Mouse (Mus musculus): Measurements from ENCODE around the gene Iffo2. TPM values are rescaled to one million over a fixed set of nuclear protein-coding genes. Genes with fewer than 3 reads are reported as not detected.
"Not testable (repeated sequence)": the region's sequence is repeated elsewhere in the genome, so short reads cannot be mapped to it uniquely, and the experiment has no call there.

Gene Iffo2
- 14.8 and 18.1 TPM in 2 replicates for total RNA-seq (2014; rRNA removed)
- polyA plus RNA-seq (2015; fragmentation: Nextera tagmentation; extraction: Ambion mirVana): 4.3 and 5.8 TPM in 2 replicates

- H3K9ac ChIP-seq (replicated peaks; ENCODE audit: low read length, poor library complexity, severe bottlenecking); DNase-seq (ENCODE audit: low spot score); ATAC-seq (ENCODE audit: low FRiP score); H3K4me1 ChIP-seq (ENCODE audit: insufficient read depth, low read length); H3K27me3 ChIP-seq (ENCODE audit: insufficient read depth, low read length); H3K9me3 ChIP-seq (ENCODE audit: low read length); H3K27ac ChIP-seq (ENCODE audit: low read depth, low read length); H3K4me3 ChIP-seq (ENCODE audit: low read depth, low read length); H3K4me2 ChIP-seq (ENCODE audit: low read depth, low read length, poor library complexity, severe bottlenecking); H3K36me3 ChIP-seq (ENCODE audit: insufficient read depth, low read length): not testable (repeated sequence)
- WGBS: 85% methylated on average over 5 of the region's 5 CpGs
Measured at GRCm38 (mm10) chr4:139530248-139530647, at the start of gene Iffo2. TSS of gene Iffo2 (plus strand) at chr4:139530548.

GRCm38 (mm10) chr4:139481400-139481799, 48.9 kb upstream of the Iffo2 start:
- Histone ChIP-seq H3K27ac (ENCODE audit: low read depth, low read length) (no peak overlapping the region), H3K4me2 (ENCODE audit: low read depth, low read length, poor library complexity, severe bottlenecking) (no peak overlapping the region), H3K27me3 (ENCODE audit: insufficient read depth, low read length) (no peaks in the 10 kb centered on the region), H3K4me3 (ENCODE audit: low read depth, low read length) (no peak overlapping the region), H3K9me3 (ENCODE audit: low read length) (no peaks in the 10 kb centered on the region), H3K9ac (replicated peaks; ENCODE audit: low read length, poor library complexity, severe bottlenecking) (no peak overlapping the region), H3K4me1 (ENCODE audit: insufficient read depth, low read length) (no peaks in the 10 kb centered on the region), H3K36me3 (ENCODE audit: insufficient read depth, low read length) (peaks cover 92% of the 10 kb centered on the region)
- DNase-seq (ENCODE audit: low spot score) (no peak), ATAC-seq (ENCODE audit: low FRiP score) (no peak)
- TF ChIP-seq CTCF (IDR thresholded peaks at IDR 0.05): no peak
- WGBS: 88% methylated on average over 1 of the region's 1 CpGs

GRCm38 (mm10) chr4:139483461-139484105, 46.8 kb upstream of the Iffo2 start:
- no peaks in the 10 kb centered on the region for H3K27me3 ChIP-seq (ENCODE audit: insufficient read depth, low read length)
- peaks cover 91% of the 10 kb centered on the region for H3K36me3 ChIP-seq (ENCODE audit: insufficient read depth, low read length)
- DNase-seq (ENCODE audit: low spot score) (no peak), ATAC-seq (ENCODE audit: low FRiP score) (no peak)
- H3K4me1 ChIP-seq (ENCODE audit: insufficient read depth, low read length): no peaks in the 10 kb centered on the region
- no peaks in the 10 kb centered on the region for H3K9me3 ChIP-seq (ENCODE audit: low read length)
- 89% methylated on average over 8 of the region's 8 CpGs for WGBS
- no peak for TF ChIP-seq CTCF (IDR thresholded peaks at IDR 0.05)
- no peak overlapping the region for H3K4me2 ChIP-seq (ENCODE audit: low read depth, low read length, poor library complexity, severe bottlenecking)
- H3K27ac ChIP-seq (ENCODE audit: low read depth, low read length): no peak overlapping the region
- no peak overlapping the region for H3K9ac ChIP-seq (replicated peaks; ENCODE audit: low read length, poor library complexity, severe bottlenecking)
- H3K4me3 ChIP-seq (ENCODE audit: low read depth, low read length): no peak overlapping the region

GRCm38 (mm10) chr4:139484496-139484895, 45.9 kb upstream of the Iffo2 start:
- H3K27me3 ChIP-seq (ENCODE audit: insufficient read depth, low read length): no peaks in the 10 kb centered on the region
- DNase-seq (ENCODE audit: low spot score): no peak
- H3K4me3 ChIP-seq (ENCODE audit: low read depth, low read length): no peak overlapping the region
- H3K9ac ChIP-seq (replicated peaks; ENCODE audit: low read length, poor library complexity, severe bottlenecking): no peak overlapping the region
- H3K4me1 ChIP-seq (ENCODE audit: insufficient read depth, low read length): no peaks in the 10 kb centered on the region
- TF ChIP-seq CTCF (IDR thresholded peaks at IDR 0.05): no peak
- no peaks in the 10 kb centered on the region for H3K9me3 ChIP-seq (ENCODE audit: low read length)
- 63% methylated on average over 7 of the region's 7 CpGs for WGBS
- H3K4me2 ChIP-seq (ENCODE audit: low read depth, low read length, poor library complexity, severe bottlenecking): no peak overlapping the region
- H3K27ac ChIP-seq (ENCODE audit: low read depth, low read length): no peak overlapping the region
- peaks cover 89% of the 10 kb centered on the region for H3K36me3 ChIP-seq (ENCODE audit: insufficient read depth, low read length)
- ATAC-seq (ENCODE audit: low FRiP score): no peak

- ATAC-seq (ENCODE audit: low FRiP score) (peak; percentile 34; the same call in 1 of the 2 replicates), DNase-seq (ENCODE audit: low spot score) (no peak)
- H3K4me3 ChIP-seq (ENCODE audit: low read depth, low read length): no peak overlapping the region
- H3K27me3 ChIP-seq (ENCODE audit: insufficient read depth, low read length): no peaks in the 10 kb centered on the region
- TF ChIP-seq CTCF (IDR thresholded peaks at IDR 0.05): no peak
- H3K27ac ChIP-seq (ENCODE audit: low read depth, low read length): 0 out of 2 replicates have a peak overlapping the region, but pooled peaks have one; percentile 21
- 37% methylated on average over 10 of the region's 10 CpGs for WGBS
- H3K9ac ChIP-seq (replicated peaks; ENCODE audit: low read length, poor library complexity, severe bottlenecking): no peak overlapping the region
- no peaks in the 10 kb centered on the region for H3K4me1 ChIP-seq (ENCODE audit: insufficient read depth, low read length)
- H3K4me2 ChIP-seq (ENCODE audit: low read depth, low read length, poor library complexity, severe bottlenecking): no peak overlapping the region
- peaks cover 81% of the 10 kb centered on the region for H3K36me3 ChIP-seq (ENCODE audit: insufficient read depth, low read length)
- no peaks in the 10 kb centered on the region for H3K9me3 ChIP-seq (ENCODE audit: low read length)
Measured at GRCm38 (mm10) chr4:139487085-139487484, 43.3 kb upstream of the Iffo2 start.

GRCm38 (mm10) chr4:139488325-139488724, 42.0 kb upstream of the Iffo2 start:
- Histone ChIP-seq H3K9me3 (ENCODE audit: low read length) (no peaks in the 10 kb centered on the region), H3K9ac (replicated peaks; ENCODE audit: low read length, poor library complexity, severe bottlenecking) (no peak overlapping the region), H3K27me3 (ENCODE audit: insufficient read depth, low read length) (no peaks in the 10 kb centered on the region), H3K4me1 (ENCODE audit: insufficient read depth, low read length) (no peaks in the 10 kb centered on the region), H3K36me3 (ENCODE audit: insufficient read depth, low read length) (peaks cover 69% of the 10 kb centered on the region), H3K27ac (ENCODE audit: low read depth, low read length) (no peak overlapping the region), H3K4me3 (ENCODE audit: low read depth, low read length) (no peak overlapping the region), H3K4me2 (ENCODE audit: low read depth, low read length, poor library complexity, severe bottlenecking) (no peak overlapping the region)
- ATAC-seq (ENCODE audit: low FRiP score): no peak
- WGBS: 94% methylated on average over 5 of the region's 5 CpGs
- no peak for DNase-seq (ENCODE audit: low spot score)
- no peak for TF ChIP-seq CTCF (IDR thresholded peaks at IDR 0.05)

All from midbrain, postnatal 0 days (tissue).